Mouse (Mus musculus) E14TG2a.4 (cell line): ENCODE data around the gene Pcyt1b.

Experiments used
- H3K27me3 ChIP-seq: 2 replicates; pipeline ENCODE4 v1.6.1; 2014; ENCODE audit warnings: low read length, control low read depth; ENCODE audit not compliant: insufficient read depth
- H3K36me3 ChIP-seq: 2 replicates; pipeline ENCODE4 v1.6.1; 2014; ENCODE audit warnings: low read length, control low read depth; ENCODE audit not compliant: insufficient read depth
- H3K4me1 ChIP-seq: replicated peaks from 2 replicates; pipeline ENCODE4 v1.6.1; 2014; ENCODE audit warnings: low read depth, low read length, control low read depth
- H3K4me3 ChIP-seq: replicated peaks from 2 replicates; pipeline ENCODE4 v1.5.1; 2014; ENCODE audit warnings: mild to moderate bottlenecking, low read length
- H3K9me3 ChIP-seq: 2 replicates; pipeline ENCODE4 v1.6.1; 2014; ENCODE audit warnings: low read length, control low read depth
- CTCF ChIP-seq: conservative IDR thresholded peaks from 2 replicates; pipeline ENCODE4 v1.5.1; 2014; ENCODE audit warnings: low read length
- NANOG ChIP-seq: IDR thresholded peaks from 2 replicates; pipeline ENCODE4 v1.6.1; 2014; ENCODE audit warnings: borderline replicate concordance, low read length, mixed read lengths
- POU5F1 ChIP-seq: IDR thresholded peaks from 2 replicates; pipeline ENCODE4 v1.6.1; 2014; ENCODE audit warnings: low read length, borderline replicate concordance

Pcyt1b gene

DNA sequence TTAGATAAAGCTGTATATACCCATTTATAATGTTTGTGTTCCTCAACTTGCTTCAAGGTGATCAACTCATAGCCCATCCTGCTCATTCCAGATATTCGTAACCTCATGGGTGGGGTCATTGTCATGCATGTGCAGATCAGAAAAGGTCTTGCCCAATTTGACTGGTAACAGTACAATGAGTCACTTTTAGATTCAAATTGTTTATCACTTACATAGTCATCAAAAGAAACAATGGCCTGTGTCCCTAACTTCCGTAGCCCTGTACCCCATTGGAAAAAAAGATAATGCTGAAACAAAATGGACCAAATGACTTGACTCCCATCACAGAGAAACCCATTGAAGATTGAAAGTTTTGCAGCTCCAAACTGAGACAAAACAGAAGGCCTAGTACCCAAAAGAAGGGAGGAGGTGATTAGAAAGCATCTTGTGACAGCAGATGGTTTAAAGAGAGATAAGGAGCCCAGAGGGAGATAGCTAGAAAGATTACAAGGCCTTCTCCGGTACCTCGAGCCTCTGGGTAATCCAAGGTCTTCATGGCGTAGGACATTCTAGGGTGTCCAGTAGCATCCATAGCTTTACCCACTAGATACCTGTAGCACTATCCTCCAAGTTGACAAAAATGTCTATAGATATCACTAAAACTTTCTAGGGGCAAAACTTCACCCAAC is 9.4 kb downstream of the Pcyt1b start:
- H3K4me3 ChIP-seq: no peak overlapping the region
- peaks cover 21% of the 10 kb centered on the region for H3K4me1 ChIP-seq
- no peaks in the 10 kb centered on the region for H3K9me3 ChIP-seq
- no peaks in the 10 kb centered on the region for H3K27me3 ChIP-seq
- H3K36me3 ChIP-seq: no peaks in the 10 kb centered on the region
- TF ChIP-seq POU5F1 (peak; percentile 86), CTCF (no peak), NANOG (peak; percentile 65; the same call in 1 of the 2 replicates)

DNA sequence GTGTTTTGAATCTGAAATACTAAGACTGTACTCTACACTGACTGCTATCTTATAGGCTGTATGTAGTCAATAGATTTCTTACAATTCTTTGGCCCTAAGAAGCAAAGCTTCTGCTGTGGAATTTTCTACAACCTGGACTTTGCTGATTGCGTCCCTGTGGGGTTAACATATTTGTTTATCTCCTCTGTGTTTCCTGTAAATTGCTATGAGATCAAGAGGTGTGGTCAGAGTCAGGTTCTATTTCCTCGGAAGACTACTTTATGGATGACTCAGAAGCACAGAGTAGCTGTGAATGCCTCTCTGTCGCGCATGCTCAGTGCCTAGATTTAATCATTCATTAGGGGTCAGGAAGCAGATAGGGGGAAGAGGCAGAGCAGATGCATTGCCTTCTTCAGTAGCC is 10.1 kb downstream of the Pcyt1b start:
- Histone ChIP-seq H3K4me3 (no peak overlapping the region), H3K36me3 (no peaks in the 10 kb centered on the region), H3K9me3 (no peaks in the 10 kb centered on the region), H3K27me3 (no peaks in the 10 kb centered on the region), H3K4me1 (peaks cover 21% of the 10 kb centered on the region)
- no peak for TF ChIP-seq NANOG
- TF ChIP-seq CTCF: no peak
- no peak for TF ChIP-seq POU5F1

DNA sequence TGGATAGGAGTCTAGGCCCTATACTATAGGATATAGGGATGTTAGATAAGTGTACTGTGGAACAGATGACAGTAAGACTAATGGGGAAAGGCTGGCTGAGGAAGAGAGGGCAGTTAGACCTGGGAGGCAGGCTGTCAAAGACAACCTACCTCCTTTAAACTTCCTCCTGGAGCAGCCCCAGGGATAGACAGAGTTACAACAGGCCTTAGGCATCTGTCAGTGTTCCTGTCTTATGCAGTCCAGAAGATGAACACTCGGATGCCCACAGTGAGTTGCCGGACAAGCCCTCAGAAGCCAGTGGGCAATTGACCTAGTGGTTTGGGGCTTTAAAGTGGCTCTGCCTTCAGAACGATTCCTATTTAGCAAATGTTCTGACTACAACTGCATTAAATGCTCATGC is 19.8 kb downstream of the Pcyt1b start:
- Histone ChIP-seq H3K9me3 (no peaks in the 10 kb centered on the region), H3K27me3 (no peaks in the 10 kb centered on the region), H3K4me3 (peak overlapping the region; percentile 75), H3K36me3 (no peaks in the 10 kb centered on the region), H3K4me1 (peaks cover 55% of the 10 kb centered on the region)
- no peak for TF ChIP-seq NANOG
- no peak for TF ChIP-seq CTCF
- TF ChIP-seq POU5F1: no peak

DNA sequence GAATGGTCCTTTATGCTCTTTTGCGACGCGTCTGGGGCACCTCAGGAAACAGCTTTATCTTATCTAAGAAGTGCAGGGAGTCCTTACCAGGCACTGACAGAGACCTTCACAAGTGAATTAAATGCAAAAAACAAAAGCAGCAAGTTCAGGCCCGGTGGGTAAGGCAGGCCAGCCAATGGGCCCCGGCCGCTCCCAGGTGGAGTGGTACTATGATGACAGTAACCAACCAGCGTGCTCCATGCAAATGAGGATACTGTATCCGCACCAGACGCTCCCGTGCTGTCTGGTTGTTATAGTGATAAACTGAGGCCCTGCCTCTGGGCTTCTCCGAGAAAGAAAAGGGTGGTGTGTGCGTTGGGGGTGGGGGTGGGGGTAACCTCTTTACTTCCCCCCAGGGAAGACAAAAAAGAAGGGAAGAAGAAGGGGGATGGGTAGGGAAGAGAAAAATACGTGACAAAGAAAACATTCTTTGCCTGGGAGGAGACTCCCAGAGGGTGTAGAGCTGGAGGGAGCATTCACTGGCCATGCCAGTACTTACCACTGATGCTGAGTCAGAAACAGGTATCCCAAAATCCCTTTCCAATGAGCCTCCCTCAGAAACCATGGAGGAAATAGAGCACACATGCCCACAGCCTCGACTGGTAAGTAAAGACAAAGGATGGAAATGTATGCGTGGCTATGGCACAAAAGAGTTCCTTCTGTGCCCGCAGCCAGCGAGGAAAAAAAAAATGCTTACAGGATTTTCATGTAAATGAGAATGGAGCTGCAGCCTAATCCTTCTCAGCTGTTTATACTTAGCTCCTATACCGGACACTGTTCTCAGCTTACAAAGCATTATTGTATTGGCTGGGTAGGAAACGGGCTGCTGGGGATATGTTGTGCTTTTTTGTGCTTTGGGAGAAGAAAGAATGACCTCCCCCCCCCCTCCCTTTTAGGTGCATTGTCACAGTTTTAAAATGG is 20.5 kb downstream of the Pcyt1b start:
- Histone ChIP-seq H3K36me3 (no peaks in the 10 kb centered on the region), H3K4me1 (peaks cover 59% of the 10 kb centered on the region), H3K27me3 (no peaks in the 10 kb centered on the region), H3K9me3 (no peaks in the 10 kb centered on the region), H3K4me3 (peak overlapping the region; percentile 75)
- TF ChIP-seq CTCF (no peak), NANOG (no peak), POU5F1 (no peak)

DNA sequence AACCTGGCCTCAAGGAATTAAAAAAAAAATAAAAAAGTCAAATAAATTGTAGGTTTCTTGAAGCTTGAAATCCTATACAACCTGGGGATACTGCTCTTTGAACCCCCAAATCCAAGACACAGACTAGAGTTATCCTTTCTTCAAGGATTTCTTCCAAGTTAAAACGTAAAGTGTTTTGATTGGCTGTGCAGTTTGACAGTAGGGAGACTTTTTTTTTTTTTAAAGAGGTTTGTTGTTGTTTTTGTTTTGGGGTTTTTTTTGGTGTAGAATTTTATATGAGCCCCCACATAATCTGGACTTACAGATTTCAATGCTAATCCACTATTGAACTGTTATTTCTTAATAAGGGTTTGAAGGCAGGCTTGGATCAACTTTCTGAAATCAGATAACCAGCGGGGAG is 21.6 kb downstream of the Pcyt1b start:
- Histone ChIP-seq H3K9me3 (no peaks in the 10 kb centered on the region), H3K36me3 (no peaks in the 10 kb centered on the region), H3K27me3 (no peaks in the 10 kb centered on the region), H3K4me3 (peak overlapping the region; percentile 75), H3K4me1 (peaks cover 51% of the 10 kb centered on the region)
- TF ChIP-seq CTCF (no peak), POU5F1 (no peak), NANOG (no peak)

DNA sequence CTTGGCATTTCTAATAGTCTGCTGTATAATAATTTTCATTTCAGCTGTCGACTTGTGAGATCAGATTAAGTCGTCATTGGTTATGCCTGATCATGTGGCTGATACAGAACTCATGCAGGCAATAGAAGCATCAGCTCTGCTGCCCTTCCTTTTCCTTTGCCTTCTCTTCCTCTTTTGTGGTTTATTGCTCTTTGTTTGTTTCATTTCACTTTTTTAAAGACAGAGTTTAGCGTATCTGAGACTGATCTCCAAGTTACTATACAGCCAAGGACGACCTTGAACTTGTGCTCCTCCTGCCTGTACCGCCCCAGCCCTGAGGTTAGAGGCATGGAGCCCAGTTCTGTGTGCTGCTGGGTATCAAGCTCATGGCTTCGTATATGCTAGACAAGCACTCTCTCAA is 34.6 kb downstream of the Pcyt1b start:
- H3K4me1 ChIP-seq: 0 out of 2 replicates have a peak, but pooled peaks cover 7% of the 10 kb centered on the region
- no peak overlapping the region for H3K4me3 ChIP-seq
- no peaks in the 10 kb centered on the region for H3K9me3 ChIP-seq
- no peak for TF ChIP-seq POU5F1
- TF ChIP-seq CTCF: no peak
- no peaks in the 10 kb centered on the region for H3K27me3 ChIP-seq
- peaks cover 7% of the 10 kb centered on the region; the same call in 1 of the 2 replicates for H3K36me3 ChIP-seq

DNA sequence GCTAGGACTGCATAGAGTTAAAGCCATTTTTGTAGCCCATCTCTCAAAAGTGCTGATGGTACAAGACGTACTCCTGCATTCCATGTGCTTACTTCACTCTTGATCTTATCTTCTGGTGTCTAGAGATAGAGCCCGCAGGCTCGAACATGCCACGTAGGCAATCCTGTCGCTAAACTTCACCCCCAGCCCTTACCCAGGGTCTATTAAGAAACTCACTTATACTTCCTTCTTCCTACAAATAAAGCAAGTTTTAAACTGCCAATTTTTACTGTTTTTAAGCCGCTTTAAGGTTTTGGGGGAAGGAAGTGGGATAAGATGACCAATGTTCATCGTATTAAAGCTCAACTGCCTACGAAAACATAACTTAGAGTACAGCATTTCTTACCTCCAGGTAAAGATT is 36.0 kb downstream of the Pcyt1b start:
- Histone ChIP-seq H3K27me3 (no peaks in the 10 kb centered on the region), H3K9me3 (no peaks in the 10 kb centered on the region), H3K36me3 (0 out of 2 replicates have a peak, but pooled peaks cover 3% of the 10 kb centered on the region), H3K4me3 (no peak overlapping the region), H3K4me1 (0 out of 2 replicates have a peak, but pooled peaks cover 7% of the 10 kb centered on the region)
- TF ChIP-seq CTCF (no peak), NANOG (no peak), POU5F1 (no peak)

DNA sequence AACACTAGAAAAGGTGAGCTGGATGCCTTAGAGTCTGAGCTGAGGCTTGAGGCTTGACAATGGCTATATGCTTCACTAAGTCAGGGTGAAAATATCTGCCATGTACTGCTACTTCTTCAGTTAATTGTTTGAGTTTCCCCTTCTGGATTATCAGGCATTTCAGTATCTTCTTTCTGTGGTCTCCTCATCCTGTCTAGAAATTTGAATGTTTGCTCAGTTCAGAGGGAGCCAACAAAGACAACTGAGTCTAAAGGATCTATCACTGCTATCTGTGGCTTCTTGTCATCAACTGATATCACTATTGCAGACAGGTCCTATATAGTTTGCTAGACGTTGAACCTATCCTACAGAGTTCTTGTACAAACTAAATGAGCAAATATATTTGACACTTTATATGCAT is 42.9 kb downstream of the Pcyt1b start:
- no peaks in the 10 kb centered on the region for H3K9me3 ChIP-seq
- no peaks in the 10 kb centered on the region for H3K27me3 ChIP-seq
- H3K4me1 ChIP-seq: peaks cover 15% of the 10 kb centered on the region
- H3K36me3 ChIP-seq: peaks cover 10% of the 10 kb centered on the region
- no peak for TF ChIP-seq NANOG
- no peak for TF ChIP-seq CTCF
- TF ChIP-seq POU5F1: no peak
- H3K4me3 ChIP-seq: no peak overlapping the region
